Mouse (Mus musculus): ENCODE data around the gene Cped1. TPM values are rescaled to one million over a fixed set of nuclear protein-coding genes. Genes with fewer than 3 reads are reported as not detected.
"Not testable (repeated sequence)": the region's sequence is repeated elsewhere in the genome, so short reads cannot be mapped to it uniquely, and the experiment has no call there.

Gene Cped1
- polyA plus RNA-seq, 1 experiment from 2014 or later = 41.8 TPM

DNA sequence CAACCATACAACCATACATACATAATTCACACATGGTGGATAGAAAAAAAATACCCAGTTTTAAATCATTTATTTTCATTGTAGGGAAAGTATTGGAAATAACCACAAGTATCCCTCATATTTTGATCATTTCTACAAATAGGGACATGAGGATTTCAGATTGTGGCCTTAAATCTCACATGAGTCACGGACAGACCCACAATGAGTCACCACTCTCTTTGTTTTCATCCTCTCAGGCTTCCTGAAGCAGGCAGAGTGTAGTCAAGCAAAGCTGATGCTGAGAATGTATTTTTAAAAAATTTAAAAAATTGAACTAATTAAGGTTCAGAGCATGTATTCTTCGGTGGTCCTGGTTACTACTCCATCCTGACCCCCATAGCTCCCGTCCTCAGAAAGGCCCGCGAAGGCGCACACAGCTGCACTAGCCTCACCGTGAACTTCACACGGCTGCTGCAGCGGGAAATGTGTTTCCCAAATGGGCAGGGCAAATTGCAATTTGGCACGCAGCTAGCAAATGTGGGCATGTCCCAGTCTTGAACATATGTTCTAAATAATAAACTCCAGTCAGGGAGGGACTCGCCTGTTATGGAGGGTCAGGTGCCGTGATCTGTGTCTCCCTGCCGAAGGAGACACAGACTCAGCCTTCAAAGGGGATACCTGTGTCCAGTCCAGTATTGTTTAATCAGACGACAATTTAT lies 230.7 kb downstream of the Cped1 start:
- H3K4me2 ChIP-seq = no peak overlapping the region
- no peak for ATAC-seq (replicated peaks; ENCODE audit: low FRiP score)
- H3K9ac ChIP-seq = no peak overlapping the region
- H3K9me3 ChIP-seq (replicated peaks) = no peaks in the 10 kb centered on the region
- WGBS = 76% methylated on average over 14 of the region's 14 CpGs
- H3K27me3 ChIP-seq = no peaks in the 10 kb centered on the region
- H3K4me1 ChIP-seq = no peaks in the 10 kb centered on the region
- H3K36me3 ChIP-seq = 0 out of 2 replicates have a peak, but pooled peaks cover 6% of the 10 kb centered on the region
- no peak overlapping the region for H3K4me3 ChIP-seq (replicated peaks)
- H3K27ac ChIP-seq = no peak overlapping the region

DNA sequence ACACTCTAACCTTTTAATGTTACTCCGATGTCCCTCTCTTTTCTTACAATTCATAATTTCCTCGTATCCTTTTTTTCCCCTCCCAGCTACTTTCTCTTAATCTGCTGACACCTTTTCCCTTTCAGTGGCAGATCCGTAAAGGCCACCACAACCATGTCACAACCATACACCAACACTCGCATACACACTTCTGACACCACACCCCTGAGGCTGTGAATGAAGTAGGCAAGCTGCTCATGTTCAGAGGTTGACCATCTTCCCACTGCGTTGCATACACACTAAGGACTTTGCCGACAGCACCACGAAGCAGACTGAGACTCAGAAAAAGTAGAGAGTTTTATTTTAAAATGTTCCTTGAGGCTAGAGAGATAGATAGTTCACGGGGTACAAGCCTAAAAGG lies 235.4 kb downstream of the Cped1 start:
- H3K9me3 ChIP-seq (replicated peaks) = no peaks in the 10 kb centered on the region
- H3K9ac ChIP-seq = no peak overlapping the region
- 94% methylated on average over 8 of the region's 8 CpGs for WGBS
- ATAC-seq (replicated peaks; ENCODE audit: low FRiP score) = no peak
- H3K4me1 ChIP-seq = no peaks in the 10 kb centered on the region
- no peaks in the 10 kb centered on the region for H3K27me3 ChIP-seq
- no peak overlapping the region for H3K4me3 ChIP-seq (replicated peaks)
- H3K36me3 ChIP-seq = peaks cover 10% of the 10 kb centered on the region; the same call in 1 of the 2 replicates
- no peak overlapping the region for H3K27ac ChIP-seq
- no peak overlapping the region for H3K4me2 ChIP-seq

DNA sequence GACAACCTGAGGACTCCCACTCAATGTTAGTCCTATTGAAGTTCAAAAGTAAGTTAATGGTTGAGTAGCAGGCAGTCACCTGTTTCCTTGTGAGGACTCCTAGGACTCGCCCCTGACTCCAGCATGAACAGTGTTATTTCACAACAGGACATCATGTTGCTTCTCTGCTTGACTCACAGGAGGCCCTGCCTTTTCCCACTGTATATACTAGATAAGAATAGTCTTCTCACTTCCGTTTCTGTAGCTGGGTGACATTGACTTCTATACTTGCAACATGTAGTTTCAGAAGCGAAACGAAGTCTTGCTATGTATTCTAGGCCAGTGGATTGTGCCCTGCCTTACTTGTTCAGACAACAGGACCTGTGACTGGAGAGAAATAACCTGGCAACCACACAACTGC lies 236.4 kb downstream of the Cped1 start:
- no peak overlapping the region for H3K9ac ChIP-seq
- no peak overlapping the region for H3K27ac ChIP-seq

DNA sequence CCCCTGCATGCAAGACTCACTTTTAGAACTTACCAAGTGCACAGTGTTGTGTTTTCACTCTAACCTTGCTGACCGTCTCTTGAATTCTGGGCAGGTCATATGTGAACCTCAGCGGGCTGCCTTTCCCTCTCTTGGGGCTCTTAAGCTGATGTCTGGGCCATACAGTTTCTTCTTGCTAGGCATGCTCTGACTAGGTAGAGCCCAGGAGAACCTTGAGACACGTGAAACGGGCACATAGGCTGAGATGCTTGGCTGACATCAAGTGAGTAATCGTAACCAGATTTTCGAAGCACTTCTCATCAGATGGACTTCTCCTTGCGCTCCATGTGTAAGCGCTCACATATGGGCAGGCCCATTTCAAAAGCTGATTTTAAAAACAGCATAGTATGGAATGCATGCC lies 237.2 kb downstream of the Cped1 start:
- Histone ChIP-seq H3K4me3 (replicated peaks) (no peak overlapping the region), H3K9me3 (replicated peaks) (no peaks in the 10 kb centered on the region), H3K27me3 (no peaks in the 10 kb centered on the region), H3K4me1 (no peaks in the 10 kb centered on the region), H3K36me3 (peaks cover 10% of the 10 kb centered on the region; the same call in 1 of the 2 replicates), H3K9ac (no peak overlapping the region), H3K4me2 (no peak overlapping the region), H3K27ac (no peak overlapping the region)
- WGBS = 91% methylated on average over 8 of the region's 8 CpGs
- no peak for ATAC-seq (replicated peaks; ENCODE audit: low FRiP score)

More for the DNA sequence above, 236.4 kb downstream of the Cped1 start:
- no peaks in the 10 kb centered on the region for H3K9me3 ChIP-seq (replicated peaks)
- no peak overlapping the region for H3K4me3 ChIP-seq (replicated peaks)
- H3K36me3 ChIP-seq = peaks cover 10% of the 10 kb centered on the region; the same call in 1 of the 2 replicates
- H3K27me3 ChIP-seq = no peaks in the 10 kb centered on the region
- H3K4me2 ChIP-seq = no peak overlapping the region
- WGBS = 85% methylated on average over 4 of the region's 4 CpGs
- H3K4me1 ChIP-seq = no peaks in the 10 kb centered on the region
- no peak for ATAC-seq (replicated peaks; ENCODE audit: low FRiP score)

DNA sequence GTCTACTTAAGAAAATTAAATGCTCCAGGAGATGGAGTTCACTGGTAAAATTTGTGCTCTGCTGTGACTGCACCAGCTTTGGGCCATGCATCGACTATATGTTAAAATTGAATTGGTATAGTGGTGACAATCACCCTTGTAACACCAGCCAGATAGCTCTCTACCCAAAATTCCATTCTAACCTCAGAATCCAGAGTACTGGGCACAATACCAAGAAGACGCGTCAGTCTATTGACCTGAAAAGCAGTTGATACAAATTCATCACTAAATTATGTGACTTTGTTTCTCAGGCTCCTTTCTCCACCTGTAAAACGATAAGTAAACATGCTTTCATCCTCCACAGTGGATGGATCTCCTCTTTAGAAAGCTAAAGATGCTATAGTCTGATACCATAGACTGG lies 238.6 kb downstream of the Cped1 start:
- no peak overlapping the region for H3K27ac ChIP-seq
- no peaks in the 10 kb centered on the region for H3K27me3 ChIP-seq
- H3K9me3 ChIP-seq (replicated peaks) = no peaks in the 10 kb centered on the region
- ATAC-seq (replicated peaks; ENCODE audit: low FRiP score) = no peak
- 95% methylated on average over 4 of the region's 4 CpGs for WGBS
- H3K9ac ChIP-seq = no peak overlapping the region
- no peak overlapping the region for H3K4me2 ChIP-seq
- H3K4me1 ChIP-seq = no peaks in the 10 kb centered on the region
- H3K4me3 ChIP-seq (replicated peaks) = no peak overlapping the region
- H3K36me3 ChIP-seq = peaks cover 10% of the 10 kb centered on the region; the same call in 1 of the 2 replicates

DNA sequence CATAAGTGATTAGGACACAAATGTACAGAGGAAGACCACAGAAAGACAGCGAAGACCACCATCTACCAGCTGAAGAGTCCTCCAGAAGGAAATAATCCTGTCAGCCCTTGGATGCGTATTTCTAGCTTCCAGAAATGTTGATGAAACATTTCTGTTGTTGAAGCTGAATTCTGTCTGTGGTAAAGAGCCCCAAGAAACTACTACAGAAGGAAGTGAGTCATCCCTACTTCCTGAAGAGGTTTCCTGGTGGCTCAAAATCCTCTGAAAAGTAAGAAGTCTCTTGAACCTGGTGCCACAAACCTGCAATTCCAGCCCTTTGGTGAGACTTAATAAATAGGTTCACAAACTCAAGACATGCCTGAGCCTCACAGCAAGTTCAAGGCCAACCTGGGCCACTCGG lies 245.5 kb downstream of the Cped1 start:
- Histone ChIP-seq H3K36me3 (no peaks in the 10 kb centered on the region), H3K27me3 (no peaks in the 10 kb centered on the region), H3K4me1 (no peaks in the 10 kb centered on the region), H3K4me3 (replicated peaks) (no peak overlapping the region), H3K9ac (no peak overlapping the region), H3K27ac (no peak overlapping the region), H3K9me3 (replicated peaks) (no peaks in the 10 kb centered on the region), H3K4me2 (no peak overlapping the region)
- WGBS = 84% methylated on average over 3 of the region's 3 CpGs
- no peak for ATAC-seq (replicated peaks; ENCODE audit: low FRiP score)

DNA sequence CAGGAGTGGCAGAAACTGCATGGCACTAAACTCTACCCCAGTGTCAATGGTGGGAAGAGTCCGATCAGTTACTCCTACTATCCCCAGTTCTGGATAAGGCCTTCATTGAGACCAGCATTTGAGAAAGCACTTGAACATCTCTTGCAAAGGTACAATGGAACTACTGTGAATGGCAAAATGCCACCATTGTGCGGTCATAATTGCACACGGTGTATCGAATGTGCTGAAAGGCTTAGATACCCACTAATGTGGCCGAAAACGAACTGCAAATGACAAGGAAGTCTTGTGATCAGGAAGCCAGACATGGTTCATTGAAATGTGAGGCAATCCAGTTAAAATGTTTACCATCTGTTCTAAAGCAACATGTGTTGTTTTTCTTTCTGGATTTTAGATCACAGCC lies 247.8 kb downstream of the Cped1 start:
- Histone ChIP-seq H3K27me3 (no peaks in the 10 kb centered on the region), H3K4me2 (no peak overlapping the region), H3K9me3 (replicated peaks) (no peaks in the 10 kb centered on the region), H3K4me3 (replicated peaks) (no peak overlapping the region), H3K9ac (no peak overlapping the region), H3K4me1 (no peaks in the 10 kb centered on the region), H3K27ac (no peak overlapping the region), H3K36me3 (no peaks in the 10 kb centered on the region)
- no peak for ATAC-seq (replicated peaks; ENCODE audit: low FRiP score)
- whole genome bisulfite sequencing = 80% methylated on average over 6 of the region's 6 CpGs

DNA sequence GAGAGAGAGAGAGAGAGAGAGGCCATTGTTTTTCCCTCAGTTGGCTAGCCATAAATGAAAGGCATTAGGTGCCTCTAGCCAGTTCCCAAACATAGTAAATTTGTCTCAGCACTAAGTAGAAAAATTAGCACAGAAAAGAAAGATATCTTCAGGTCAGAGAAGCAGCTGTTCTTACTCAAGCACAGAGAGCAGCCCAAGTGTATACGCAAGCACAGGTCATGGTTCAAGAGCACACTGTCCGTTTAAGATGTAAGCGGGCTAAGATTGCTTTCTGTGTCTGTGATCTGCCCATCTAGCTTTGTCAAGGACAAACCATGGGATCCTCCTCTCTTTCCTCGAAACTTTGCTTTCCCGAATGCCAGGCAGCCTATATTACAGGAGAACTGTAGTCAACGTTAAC lies 249.4 kb downstream of the Cped1 start:
- Histone ChIP-seq H3K27ac (no peak overlapping the region), H3K27me3 (no peaks in the 10 kb centered on the region), H3K4me1 (no peaks in the 10 kb centered on the region), H3K4me2 (no peak overlapping the region), H3K4me3 (replicated peaks) (no peak overlapping the region), H3K9me3 (replicated peaks) (no peaks in the 10 kb centered on the region), H3K36me3 (peaks cover 2% of the 10 kb centered on the region; the same call in 1 of the 2 replicates), H3K9ac (no peak overlapping the region)
- WGBS = 49% methylated on average over 6 of the region's 6 CpGs
- ATAC-seq (replicated peaks; ENCODE audit: low FRiP score) = peak; percentile 40; the same call in 1 of the 2 replicates

DNA sequence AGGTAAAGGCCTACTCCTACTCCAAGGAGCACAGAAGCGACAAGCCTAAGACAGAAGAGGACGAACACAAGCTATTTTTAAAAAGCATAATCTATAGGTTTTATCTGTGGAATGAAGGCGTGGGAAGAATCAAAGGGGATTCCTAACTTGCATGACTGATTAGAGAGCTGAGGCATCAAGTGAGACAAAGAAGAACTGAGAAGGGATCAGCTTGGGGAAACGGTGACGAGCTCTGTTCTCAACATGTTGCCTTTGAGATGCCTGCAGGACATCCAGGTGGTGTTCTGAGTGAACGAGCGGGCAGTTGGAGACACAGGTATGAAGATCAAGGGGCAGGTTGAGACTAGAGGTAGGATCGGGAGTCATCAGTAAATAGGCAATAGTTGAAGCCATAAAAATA lies 257.6 kb downstream of the Cped1 start:
- Histone ChIP-seq H3K9me3 (replicated peaks) (no peaks in the 10 kb centered on the region), H3K4me1 (no peaks in the 10 kb centered on the region), H3K36me3 (peaks cover 12% of the 10 kb centered on the region; the same call in 1 of the 2 replicates), H3K9ac (no peak overlapping the region), H3K27ac (no peak overlapping the region), H3K4me2 (no peak overlapping the region), H3K27me3 (no peaks in the 10 kb centered on the region), H3K4me3 (replicated peaks) (no peak overlapping the region)
- ATAC-seq (replicated peaks; ENCODE audit: low FRiP score) = no peak
- WGBS = 84% methylated on average over 8 of the region's 8 CpGs

DNA sequence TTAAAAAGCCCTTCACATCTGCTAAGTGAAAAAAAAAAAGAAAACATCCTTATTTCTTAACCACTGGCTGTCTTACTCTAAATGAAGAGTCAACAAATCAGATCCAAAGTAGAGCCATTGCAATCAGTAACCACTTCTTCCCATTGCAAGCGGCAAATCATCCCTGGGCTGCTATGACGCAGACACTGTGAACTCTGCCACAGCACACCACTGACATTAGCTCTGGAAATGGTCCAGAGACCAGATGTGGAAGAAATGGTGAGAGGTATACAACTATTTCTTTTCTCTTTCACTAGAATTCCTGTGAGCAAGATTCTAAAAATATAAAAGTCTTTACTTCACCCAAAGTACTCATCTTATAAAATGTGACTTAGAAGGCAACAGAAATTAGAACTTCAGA lies 261.0 kb downstream of the Cped1 start:
- Histone ChIP-seq H3K9ac (no peak overlapping the region), H3K27ac (no peak overlapping the region), H3K9me3 (replicated peaks) (no peaks in the 10 kb centered on the region), H3K27me3 (no peaks in the 10 kb centered on the region), H3K4me1 (no peaks in the 10 kb centered on the region), H3K4me3 (replicated peaks) (no peak overlapping the region), H3K4me2 (no peak overlapping the region), H3K36me3 (peaks cover under 1% of the 10 kb centered on the region; the same call in 1 of the 2 replicates)
- 85% methylated on average over 2 of the region's 2 CpGs for WGBS
- ATAC-seq (replicated peaks; ENCODE audit: low FRiP score) = no peak

DNA sequence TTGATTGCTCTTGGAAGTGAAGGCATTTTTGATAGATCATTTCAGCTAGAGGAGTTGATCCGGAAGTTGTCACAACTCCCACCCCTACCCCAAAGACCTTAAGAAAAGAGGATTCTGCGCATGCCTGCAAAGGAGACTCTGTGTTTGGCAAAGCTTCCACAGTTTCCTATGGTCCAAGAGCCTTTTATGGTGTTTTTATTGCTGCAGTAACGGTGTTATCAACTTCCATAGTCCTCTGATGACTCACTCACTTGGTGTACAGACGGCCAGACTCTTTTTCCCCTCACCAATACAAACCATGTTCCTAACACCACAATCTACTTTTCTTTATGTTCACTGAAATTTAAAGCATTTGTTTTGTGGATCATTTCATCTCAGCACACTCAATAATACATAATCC lies 273.1 kb downstream of the Cped1 start:
- Histone ChIP-seq H3K4me2 (no peak overlapping the region), H3K9me3 (replicated peaks) (no peaks in the 10 kb centered on the region), H3K27ac (no peak overlapping the region), H3K36me3 (0 out of 2 replicates have a peak, but pooled peaks cover 7% of the 10 kb centered on the region), H3K4me3 (replicated peaks) (no peak overlapping the region), H3K27me3 (no peaks in the 10 kb centered on the region), H3K9ac (no peak overlapping the region), H3K4me1 (no peaks in the 10 kb centered on the region)
- ATAC-seq (replicated peaks; ENCODE audit: low FRiP score) = no peak
- 59% methylated on average over 4 of the region's 4 CpGs for WGBS

DNA sequence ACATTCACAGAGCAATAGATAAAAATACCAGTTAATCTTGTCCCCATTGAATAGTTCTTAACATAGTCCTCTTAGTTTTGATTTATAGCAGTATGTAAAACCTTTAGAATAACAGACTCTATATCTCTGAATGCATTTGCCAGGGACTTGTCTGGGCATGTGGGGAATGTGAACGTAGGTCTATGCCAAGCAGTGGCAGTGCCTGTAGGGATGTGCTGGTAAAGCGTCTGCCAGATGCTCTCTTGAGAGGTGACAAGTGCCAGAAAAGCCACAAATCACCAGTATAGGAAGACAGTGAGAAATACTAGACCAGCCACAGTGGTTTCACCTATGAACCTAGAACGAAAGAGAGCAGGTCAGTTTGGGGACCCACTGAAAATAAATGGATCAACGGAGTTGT lies 276.8 kb downstream of the Cped1 start:
- Histone ChIP-seq H3K9ac (no peak overlapping the region), H3K4me2 (no peak overlapping the region), H3K4me3 (replicated peaks) (no peak overlapping the region), H3K27me3 (no peaks in the 10 kb centered on the region), H3K27ac (no peak overlapping the region), H3K9me3 (replicated peaks) (no peaks in the 10 kb centered on the region), H3K36me3 (no peaks in the 10 kb centered on the region), H3K4me1 (no peaks in the 10 kb centered on the region)
- 44% methylated on average over 4 of the region's 4 CpGs for WGBS
- no peak for ATAC-seq (replicated peaks; ENCODE audit: low FRiP score)

DNA sequence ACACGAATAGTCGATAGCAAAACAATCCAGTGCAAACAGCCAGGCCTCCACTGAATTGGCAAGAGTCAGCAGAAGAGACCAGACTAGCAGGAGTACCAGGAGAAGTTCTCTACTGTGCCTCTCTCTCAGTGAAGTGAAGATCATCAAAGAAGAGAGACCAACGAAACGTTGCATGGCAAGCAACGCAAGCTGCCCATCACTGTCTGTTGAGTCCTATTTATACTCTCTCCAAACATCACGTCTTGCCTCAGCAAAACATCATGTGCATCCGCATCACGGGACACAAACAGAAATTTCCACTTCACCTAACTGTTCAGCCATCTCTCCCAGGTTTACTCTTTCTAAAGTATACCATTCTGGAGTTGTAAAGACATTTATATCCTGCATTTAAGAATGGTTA lies 278.4 kb downstream of the Cped1 start:
- not testable (repeated sequence) for H3K36me3 ChIP-seq; H3K4me1 ChIP-seq; H3K4me2 ChIP-seq; H3K9me3 ChIP-seq (replicated peaks); ATAC-seq (replicated peaks; ENCODE audit: low FRiP score); H3K9ac ChIP-seq; H3K27me3 ChIP-seq; H3K4me3 ChIP-seq (replicated peaks); H3K27ac ChIP-seq
- 87% methylated on average over 8 of the region's 8 CpGs for WGBS
